Mouse (Mus musculus) lung, embryonic 14.5 days (tissue): ENCODE measurements at regions not wholly inside any gene's neighbourhood (a gene's known extent, or its start where the extent isn't known, plus 50 kb on each side); places are given as distances from the start of the nearest gene placed in this dataset.
"Not testable (repeated sequence)": the region's sequence is repeated elsewhere in the genome, so short reads cannot be mapped to it uniquely, and the experiment has no call there.

Source experiments
- ATAC-seq: fragments of 200-750 bp; cut with Nextera tagmentation; 2 replicates; pipeline ENCODE4 v1.8.0; 2017; ENCODE audit warnings: mild to moderate bottlenecking, moderate TSS enrichment, moderate library complexity; ENCODE audit not compliant: insufficient read depth
- DNase-seq: peaks from one replicate; pipeline ENCODE4 v3.0.0-alpha.2; 2015
- H3K27ac ChIP-seq: fragments of 300-500 bp; sonication (generic); 2 replicates; pipeline ENCODE4 v1.5.1; 2014; ENCODE audit warnings: low read depth, mild to moderate bottlenecking, moderate library complexity
- H3K27me3 ChIP-seq: fragments of 300-500 bp; sonication (generic); 2 replicates; pipeline ENCODE4 v1.6.1; 2014; ENCODE audit warnings: low read length, control low read depth; ENCODE audit not compliant: insufficient read depth
- H3K36me3 ChIP-seq: fragments of 300-500 bp; sonication (generic); 2 replicates; pipeline ENCODE4 v1.6.1; 2014; ENCODE audit warnings: control low read depth; ENCODE audit not compliant: insufficient read depth
- H3K4me1 ChIP-seq: fragments of 300-500 bp; sonication (generic); 2 replicates; pipeline ENCODE4 v1.6.1; 2014; ENCODE audit warnings: antibody characterized with exemption, control low read depth; ENCODE audit not compliant: insufficient read depth
- H3K4me2 ChIP-seq: fragments of 300-500 bp; sonication (generic); 2 replicates; pipeline ENCODE4 v1.6.1; 2014; ENCODE audit warnings: mild to moderate bottlenecking
- H3K4me3 ChIP-seq: fragments of 300-500 bp; sonication (generic); 2 replicates; pipeline ENCODE4 v1.5.1; 2014; ENCODE audit warnings: low read depth, low read length
- H3K9ac ChIP-seq: fragments of 300-500 bp; sonication (generic); 2 replicates; pipeline ENCODE4 v1.6.1; 2014
- H3K9me3 ChIP-seq: fragments of 300-500 bp; sonication (generic); 2 replicates; pipeline ENCODE4 v1.6.1; 2016; ENCODE audit warnings: low read depth, low read length, control low read depth
- CTCF ChIP-seq: IDR thresholded peaks from 2 replicates; pipeline ENCODE4 v1.5.1; 2016; ENCODE audit warnings: antibody characterized with exemption, low read depth
- WGBS: fragments of 180-500 bp; shearing (Covaris S2); extraction: QIAGEN DNeasy Blood & Tissue Kit; methylation state at CpG from one replicate; pipeline ENCODE4 v1.1.7; 2014; 5-methylcytosine and 5-hydroxymethylcytosine counted together

- no peaks in the 10 kb centered on the region for H3K27me3 ChIP-seq
- H3K4me1 ChIP-seq, result no peaks in the 10 kb centered on the region
- no peak for TF ChIP-seq CTCF
- H3K9me3 ChIP-seq, result no peaks in the 10 kb centered on the region
- no peaks in the 10 kb centered on the region for H3K36me3 ChIP-seq
- H3K4me2 ChIP-seq, result no peak overlapping the region
- DNase-seq, result no peak
- no peak overlapping the region for H3K4me3 ChIP-seq
- 84% methylated on average over 9 of the region's 9 CpGs for WGBS
- no peak overlapping the region for H3K9ac ChIP-seq
- no peak for ATAC-seq
- H3K27ac ChIP-seq, result no peak overlapping the region
These were observed 225.1 kb upstream of the Olfr1507 start for GRCm38 (mm10) chr14:52720640-52721039.

- H3K4me2 ChIP-seq, H3K9ac ChIP-seq, H3K36me3 ChIP-seq, ATAC-seq, DNase-seq, H3K9me3 ChIP-seq, H3K27me3 ChIP-seq, H3K27ac ChIP-seq, H3K4me3 ChIP-seq, H3K4me1 ChIP-seq: not testable (repeated sequence)
- 64% methylated on average over 1 of the region's 1 CpGs for WGBS
These were observed 205.3 kb upstream of the Olfr1507 start for GRCm38 (mm10) chr14:52700851-52701250.

- H3K27me3 ChIP-seq, H3K9me3 ChIP-seq, DNase-seq, H3K4me2 ChIP-seq, ATAC-seq, H3K9ac ChIP-seq, H3K27ac ChIP-seq, H3K4me3 ChIP-seq, H3K4me1 ChIP-seq, H3K36me3 ChIP-seq: not testable (repeated sequence)
- WGBS, result no CpG with 5 or more reads among the region's 1 CpGs
These were observed 188.1 kb upstream of the Olfr1507 start for GRCm38 (mm10) chr14:52683636-52684035.

- ATAC-seq (no peak), DNase-seq (peak; percentile 38)
- Histone ChIP-seq H3K27ac (no peak overlapping the region), H3K36me3 (no peaks in the 10 kb centered on the region), H3K4me2 (no peak overlapping the region), H3K4me3 (no peak overlapping the region), H3K27me3 (no peaks in the 10 kb centered on the region), H3K4me1 (no peaks in the 10 kb centered on the region), H3K9ac (no peak overlapping the region), H3K9me3 (no peaks in the 10 kb centered on the region; the same call in 1 of the 2 replicates)
- WGBS, result 47% methylated on average over 6 of the region's 6 CpGs
- peak; percentile 9; the same call in 1 of the 2 replicates for TF ChIP-seq CTCF
These were observed 158.8 kb upstream of the Olfr1507 start for GRCm38 (mm10) chr14:52654355-52654754.

- 66% methylated on average over 2 of the region's 2 CpGs for WGBS
- H3K9ac ChIP-seq, result no peak overlapping the region
- H3K9me3 ChIP-seq, result no peaks in the 10 kb centered on the region
- TF ChIP-seq CTCF, result no peak
- H3K27ac ChIP-seq, result no peak overlapping the region
- H3K4me1 ChIP-seq, result no peaks in the 10 kb centered on the region
- no peak overlapping the region for H3K4me2 ChIP-seq
- no peak for ATAC-seq
- peak; percentile 1 for DNase-seq
- H3K36me3 ChIP-seq, result no peaks in the 10 kb centered on the region
- H3K4me3 ChIP-seq, result no peak overlapping the region
- no peaks in the 10 kb centered on the region for H3K27me3 ChIP-seq
These were observed 142.6 kb upstream of the Olfr1507 start for GRCm38 (mm10) chr14:52638179-52638578.

- Histone ChIP-seq H3K4me3 (no peak overlapping the region), H3K36me3 (no peaks in the 10 kb centered on the region), H3K9ac (no peak overlapping the region), H3K4me2 (no peak overlapping the region), H3K27me3 (no peaks in the 10 kb centered on the region), H3K4me1 (no peaks in the 10 kb centered on the region), H3K9me3 (no peaks in the 10 kb centered on the region), H3K27ac (no peak overlapping the region)
- no peak; the same call in 1 of the 2 replicates for TF ChIP-seq CTCF
- no peak for ATAC-seq
- peak; percentile 10 for DNase-seq
- WGBS, result 29% methylated on average over 4 of the region's 4 CpGs
These were observed 126.6 kb upstream of the Olfr1507 start for GRCm38 (mm10) chr14:52622184-52622583.

GRCm38 (mm10) chr14:52580319-52580718, 84.8 kb upstream of the Olfr1507 start:
- H3K27me3 ChIP-seq, result no peaks in the 10 kb centered on the region

GRCm38 (mm10) chr14:52566920-52567319, 71.4 kb upstream of the Olfr1507 start:
- no peak for DNase-seq
- H3K4me1 ChIP-seq, result no peaks in the 10 kb centered on the region
- H3K4me3 ChIP-seq, result no peak overlapping the region
- no peaks in the 10 kb centered on the region for H3K27me3 ChIP-seq
- no peaks in the 10 kb centered on the region for H3K36me3 ChIP-seq
- no peak overlapping the region for H3K27ac ChIP-seq
- no peaks in the 10 kb centered on the region for H3K9me3 ChIP-seq
- TF ChIP-seq CTCF, result no peak
- H3K9ac ChIP-seq, result no peak overlapping the region
- H3K4me2 ChIP-seq, result no peak overlapping the region
- no peak for ATAC-seq
- 75% methylated on average over 5 of the region's 5 CpGs for WGBS

More at GRCm38 (mm10) chr14:52580319-52580718, 84.8 kb upstream of the Olfr1507 start:
- ATAC-seq (no peak), DNase-seq (no peak)
- Histone ChIP-seq H3K27ac (no peak overlapping the region), H3K9ac (no peak overlapping the region), H3K9me3 (no peaks in the 10 kb centered on the region), H3K4me2 (no peak overlapping the region), H3K4me1 (no peaks in the 10 kb centered on the region), H3K36me3 (no peaks in the 10 kb centered on the region), H3K4me3 (no peak overlapping the region)
- TF ChIP-seq CTCF, result peak; percentile 30; the same call in 1 of the 2 replicates
- 33% methylated on average over 3 of the region's 3 CpGs for WGBS
